Mouse (Mus musculus) hindbrain, embryonic 11.5 days (tissue): ENCODE results near the gene Ctdsp2. TPM values are rescaled to one million over a fixed set of nuclear protein-coding genes. Genes with fewer than 3 reads are reported as not detected.

Experiments used
- ATAC-seq: fragments of 200-750 bp; cut with Nextera tagmentation; 2 replicates; pipeline ENCODE4 v1.8.0; 2017; ENCODE audit warnings: mild to moderate bottlenecking, moderate TSS enrichment, moderate library complexity; ENCODE audit not compliant: low FRiP score
- DNase-seq: peaks from one replicate; pipeline ENCODE4 v3.0.0-alpha.2; 2015; ENCODE audit warnings: low spot score
- H3K27ac ChIP-seq: fragments of 300-500 bp; sonication (generic); 2 replicates; pipeline ENCODE4 v1.5.1; 2014; ENCODE audit warnings: mild to moderate bottlenecking, low read depth, low read length
- H3K27me3 ChIP-seq: fragments of 300-500 bp; sonication (generic); 2 replicates; pipeline ENCODE4 v1.6.1; 2014; ENCODE audit warnings: mild to moderate bottlenecking, low read length, moderate library complexity, mixed read lengths; ENCODE audit not compliant: control insufficient read depth, insufficient read depth
- H3K36me3 ChIP-seq: fragments of 300-500 bp; sonication (generic); 2 replicates; pipeline ENCODE4 v1.6.1; 2014; ENCODE audit warnings: mild to moderate bottlenecking, low read length, moderate library complexity, mixed read lengths; ENCODE audit not compliant: control insufficient read depth, insufficient read depth
- H3K4me1 ChIP-seq: fragments of 300-500 bp; sonication (generic); replicated peaks from 2 replicates; pipeline ENCODE4 v1.6.1; 2014; ENCODE audit warnings: low read length, mixed read lengths; ENCODE audit not compliant: control insufficient read depth, insufficient read depth
- H3K4me2 ChIP-seq: fragments of 300-500 bp; sonication (generic); replicated peaks from 2 replicates; pipeline ENCODE4 v1.6.1; 2014; ENCODE audit warnings: mild to moderate bottlenecking, low read depth, low read length
- H3K4me3 ChIP-seq: fragments of 300-500 bp; sonication (generic); 2 replicates; pipeline ENCODE4 v1.5.1; 2014; ENCODE audit warnings: low read depth, low read length
- H3K9ac ChIP-seq: fragments of 300-500 bp; sonication (generic); 2 replicates; pipeline ENCODE4 v1.6.1; 2014; ENCODE audit warnings: low read depth, low read length
- H3K9me3 ChIP-seq: fragments of 300-500 bp; sonication (generic); 2 replicates; pipeline ENCODE4 v1.6.1; 2016; ENCODE audit warnings: low read length; ENCODE audit not compliant: control insufficient read depth
- WGBS: fragments of 180-500 bp; shearing (Covaris S2); extraction: QIAGEN DNeasy Blood & Tissue Kit; methylation state at CpG from one replicate; pipeline ENCODE4 v1.1.7; 2014; 5-methylcytosine and 5-hydroxymethylcytosine counted together
- polyA plus RNA-seq: library from polyadenylated mRNA; unstranded; fragments of >200 nt; fragmentation: Nextera tagmentation; extraction: Ambion mirVana; gene quantifications from 2 replicates; pipeline ENCODE4 v1.2.1, GENCODE M21; 2014

Gene Ctdsp2
- polyA plus RNA-seq, 1 experiment from 2014 or later: 40.3 TPM

GRCm38 (mm10) chr10:127016488-127016887 lies 38.0 kb downstream of the Ctdsp2 start:
- WGBS: 64% methylated on average over 5 of the region's 5 CpGs
- Histone ChIP-seq H3K36me3 (no peaks in the 10 kb centered on the region), H3K4me1 (no peaks in the 10 kb centered on the region), H3K27me3 (no peaks in the 10 kb centered on the region), H3K9me3 (no peaks in the 10 kb centered on the region), H3K4me2 (no peak overlapping the region), H3K27ac (no peak overlapping the region), H3K9ac (no peak overlapping the region), H3K4me3 (no peak overlapping the region)
- DNase-seq: no peak
- ATAC-seq: no peak

GRCm38 (mm10) chr10:127017071-127017470 lies 38.6 kb downstream of the Ctdsp2 start:
- Histone ChIP-seq H3K9me3 (no peaks in the 10 kb centered on the region), H3K36me3 (no peaks in the 10 kb centered on the region), H3K4me2 (no peak overlapping the region), H3K4me3 (no peak overlapping the region), H3K4me1 (no peaks in the 10 kb centered on the region), H3K9ac (no peak overlapping the region), H3K27ac (no peak overlapping the region), H3K27me3 (no peaks in the 10 kb centered on the region)
- no peak for DNase-seq
- 19% methylated on average over 2 of the region's 2 CpGs for WGBS
- ATAC-seq: no peak

GRCm38 (mm10) chr10:127018422-127018821 lies 39.9 kb downstream of the Ctdsp2 start:
- Histone ChIP-seq H3K4me3 (no peak overlapping the region), H3K4me2 (no peak overlapping the region), H3K9ac (no peak overlapping the region), H3K4me1 (no peaks in the 10 kb centered on the region), H3K36me3 (no peaks in the 10 kb centered on the region), H3K27me3 (no peaks in the 10 kb centered on the region), H3K9me3 (no peaks in the 10 kb centered on the region), H3K27ac (no peak overlapping the region)
- 83% methylated on average over 16 of the region's 16 CpGs for WGBS
- ATAC-seq (no peak), DNase-seq (no peak)

- H3K27ac ChIP-seq: peak within 1 kb of the TSS; percentile 72
- peak; percentile 95 for DNase-seq
- peak; percentile 90 for ATAC-seq
- H3K27me3 ChIP-seq: no peaks in the 10 kb centered on the region
- peak within 1 kb of the TSS; percentile 87 for H3K4me3 ChIP-seq
- H3K4me1 ChIP-seq: no peaks in the 10 kb centered on the region; the same call in 1 of the 2 replicates
- peak within 1 kb of the TSS; percentile 89 for H3K4me2 ChIP-seq
- 6% methylated on average over 56 of the region's 56 CpGs for WGBS
- no peaks in the 10 kb centered on the region for H3K36me3 ChIP-seq
- H3K9ac ChIP-seq: peak within 1 kb of the TSS; percentile 93
- no peaks in the 10 kb centered on the region for H3K9me3 ChIP-seq
Measured at GRCm38 (mm10) chr10:127030336-127031296, 52.1 kb downstream of the Ctdsp2 start, which contains the start of gene Tsfm. Gene Tsfm (minus strand): TSS chr10:127030840.

- ATAC-seq: no peak
- WGBS: 79% methylated on average over 7 of the region's 8 CpGs
Measured at GRCm38 (mm10) chr10:127033301-127033741, 54.8 kb downstream of the Ctdsp2 start.

GRCm38 (mm10) chr10:127036273-127036672 lies 57.8 kb downstream of the Ctdsp2 start:
- Histone ChIP-seq H3K9me3 (no peaks in the 10 kb centered on the region), H3K27me3 (no peaks in the 10 kb centered on the region), H3K36me3 (no peaks in the 10 kb centered on the region), H3K4me1 (0 out of 2 replicates have a peak, but pooled peaks cover 3% of the 10 kb centered on the region), H3K27ac (no peak overlapping the region), H3K4me2 (no peak overlapping the region), H3K9ac (no peak overlapping the region), H3K4me3 (no peak overlapping the region)
- WGBS: 86% methylated on average over 12 of the region's 12 CpGs
- ATAC-seq: no peak
- no peak for DNase-seq

More at GRCm38 (mm10) chr10:127033301-127033741, 54.8 kb downstream of the Ctdsp2 start:
- Histone ChIP-seq H3K4me3 (no peak overlapping the region), H3K36me3 (no peaks in the 10 kb centered on the region), H3K9me3 (no peaks in the 10 kb centered on the region), H3K4me1 (no peaks in the 10 kb centered on the region; the same call in 1 of the 2 replicates), H3K27ac (no peak overlapping the region), H3K9ac (no peak overlapping the region), H3K4me2 (no peak overlapping the region), H3K27me3 (no peaks in the 10 kb centered on the region)
- no peak for DNase-seq

- WGBS: 72% methylated on average over 12 of the region's 12 CpGs
- Histone ChIP-seq H3K4me2 (no peak overlapping the region), H3K9ac (no peak overlapping the region), H3K9me3 (no peaks in the 10 kb centered on the region), H3K36me3 (no peaks in the 10 kb centered on the region), H3K27ac (no peak overlapping the region), H3K4me1 (peaks cover 3% of the 10 kb centered on the region; the same call in 1 of the 2 replicates), H3K4me3 (no peak overlapping the region), H3K27me3 (no peaks in the 10 kb centered on the region)
- no peak for ATAC-seq
- DNase-seq: no peak
Measured at GRCm38 (mm10) chr10:127037641-127038040, 59.1 kb downstream of the Ctdsp2 start.

- no peak for ATAC-seq
- Histone ChIP-seq H3K27ac (no peak overlapping the region), H3K9me3 (no peaks in the 10 kb centered on the region), H3K4me2 (peak overlapping the region; percentile 90), H3K27me3 (no peaks in the 10 kb centered on the region), H3K4me3 (peak overlapping the region; percentile 80), H3K9ac (peak overlapping the region; percentile 67), H3K4me1 (peaks cover 3% of the 10 kb centered on the region; the same call in 1 of the 2 replicates), H3K36me3 (no peaks in the 10 kb centered on the region)
- peak; percentile 29 for DNase-seq
- WGBS: 1% methylated on average over 20 of the region's 20 CpGs
Measured at GRCm38 (mm10) chr10:127040569-127041214, 62.2 kb downstream of the Ctdsp2 start.
